Mouse (Mus musculus) embryo, embryonic 11 days (tissue): ENCODE data around the gene Stra6.

Source experiments
- DNase-seq: peaks from one replicate; pipeline ENCODE4 v3.0.0-alpha.2; 2015

Gene Stra6

DNA sequence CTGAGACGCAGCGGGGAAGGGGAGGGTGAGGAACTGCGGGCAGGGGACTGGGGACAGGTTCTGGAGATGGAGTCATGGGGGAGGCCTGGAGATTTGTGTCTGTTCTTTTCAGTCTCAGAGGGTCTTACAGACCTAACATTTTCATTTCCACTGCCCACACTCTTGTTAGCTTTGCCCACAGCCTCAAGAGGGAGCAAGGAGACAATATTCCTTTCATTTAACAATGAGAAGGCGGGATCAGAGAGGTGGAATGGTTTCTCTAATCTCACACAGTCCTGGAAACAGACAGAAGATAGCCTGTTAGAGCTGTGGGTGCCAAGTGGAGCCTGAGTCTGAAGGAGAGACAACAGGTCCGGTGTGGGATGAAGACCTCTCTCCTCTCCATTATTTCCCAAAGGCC, 11.7 kb upstream of the Stra6 start:
- peak; percentile 46 for DNase-seq

DNA sequence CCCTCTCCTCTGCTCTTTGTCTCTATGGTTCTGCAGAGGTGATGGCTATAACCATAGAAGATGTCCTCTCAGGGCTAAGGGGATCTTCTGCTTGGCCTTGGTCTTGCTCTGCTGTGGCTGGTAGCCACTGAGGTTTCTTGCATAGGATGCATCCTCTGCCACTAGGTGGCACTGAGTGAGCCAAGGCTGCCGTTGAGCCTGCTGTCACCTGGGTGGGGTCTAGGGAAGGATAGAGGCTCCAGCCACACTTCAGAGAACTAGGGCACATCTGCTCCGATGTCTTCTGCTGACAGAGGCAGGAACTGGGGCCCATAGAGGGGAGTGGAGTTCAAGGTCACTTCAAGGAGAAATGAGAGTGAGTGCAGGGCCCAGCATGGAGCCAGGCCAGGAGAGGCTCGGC, 10.5 kb upstream of the Stra6 start:
- peak; percentile 87 for DNase-seq

DNA sequence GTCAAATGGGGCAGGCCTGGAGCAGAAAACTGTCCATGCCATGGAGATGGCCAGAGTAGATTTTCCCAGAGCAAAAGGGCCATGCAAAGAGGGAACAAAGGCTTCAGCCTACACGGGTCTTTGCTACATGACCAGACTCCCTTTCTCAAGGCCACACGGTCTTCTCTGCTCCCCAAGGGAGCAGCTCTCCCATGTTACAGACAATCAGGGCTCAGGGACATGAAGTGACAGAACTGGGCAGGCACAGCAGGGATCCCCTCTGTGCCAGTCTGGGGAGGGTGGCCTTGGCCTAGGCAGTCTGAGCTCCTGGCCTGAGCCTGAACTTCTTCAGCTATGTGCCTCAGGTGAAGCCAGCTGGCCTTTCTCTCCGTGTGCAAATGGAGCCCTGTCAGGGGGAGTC, 10.0 kb upstream of the Stra6 start:
- no peak for DNase-seq

DNA sequence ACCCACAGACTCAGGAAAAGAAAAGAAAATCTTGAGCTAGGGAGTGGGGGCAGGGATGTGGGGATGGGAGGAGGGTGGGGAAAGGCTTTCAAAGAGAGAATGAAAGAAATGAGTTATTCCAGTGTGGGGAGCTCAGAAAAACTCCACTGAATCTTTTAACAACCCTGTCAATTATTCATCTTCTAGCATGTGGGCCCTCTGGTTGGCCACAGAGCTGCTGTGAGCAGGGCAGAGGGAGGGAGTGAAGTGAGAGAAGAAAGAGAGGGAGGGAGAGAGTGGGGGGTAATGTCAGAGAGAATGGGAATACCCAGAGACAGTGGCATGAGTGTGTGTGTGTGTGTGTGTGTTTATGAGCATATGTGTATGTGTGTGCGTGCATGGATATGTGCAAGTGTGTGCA, 9.6 kb upstream of the Stra6 start:
- no peak for DNase-seq

DNA sequence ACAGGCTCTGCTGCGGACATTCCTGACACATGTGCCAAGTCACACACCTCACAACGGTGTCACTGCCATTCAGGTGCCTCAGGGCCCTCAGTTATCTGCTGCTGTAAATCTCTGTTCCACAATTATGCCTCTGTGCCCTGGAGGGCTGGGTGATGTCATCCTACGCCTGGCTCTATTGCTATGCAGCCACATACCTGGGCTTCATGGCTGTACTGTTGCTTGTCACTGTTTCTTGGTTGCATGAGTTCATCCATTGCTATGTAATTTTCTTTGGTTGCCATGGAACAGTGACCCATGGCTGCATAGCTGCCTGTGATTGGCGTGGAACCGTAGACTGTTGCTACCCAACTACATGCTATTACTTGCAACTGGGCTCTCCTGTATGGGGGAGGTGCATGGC, 7.9 kb upstream of the Stra6 start:
- no peak for DNase-seq

DNA sequence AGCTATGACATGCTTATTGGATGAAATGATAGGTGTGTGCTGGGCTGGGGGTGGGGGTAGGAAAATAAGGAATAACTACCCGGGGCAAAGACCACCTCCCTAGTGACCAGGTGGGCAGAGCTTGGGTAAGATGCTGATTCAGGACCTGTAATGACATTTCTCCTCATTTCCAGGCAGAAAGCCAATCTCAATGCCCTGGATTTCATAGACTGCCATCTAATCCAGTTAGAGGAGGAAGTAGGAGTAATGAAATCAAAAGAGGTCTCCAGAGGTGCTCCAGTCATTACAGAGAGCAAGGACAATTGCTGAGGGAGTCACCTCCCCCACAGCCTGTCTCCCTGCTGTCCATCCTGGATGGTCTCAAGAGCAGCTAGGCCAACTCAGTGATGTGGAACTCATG, 3.7 kb upstream of the Stra6 start:
- DNase-seq, result no peak

DNA sequence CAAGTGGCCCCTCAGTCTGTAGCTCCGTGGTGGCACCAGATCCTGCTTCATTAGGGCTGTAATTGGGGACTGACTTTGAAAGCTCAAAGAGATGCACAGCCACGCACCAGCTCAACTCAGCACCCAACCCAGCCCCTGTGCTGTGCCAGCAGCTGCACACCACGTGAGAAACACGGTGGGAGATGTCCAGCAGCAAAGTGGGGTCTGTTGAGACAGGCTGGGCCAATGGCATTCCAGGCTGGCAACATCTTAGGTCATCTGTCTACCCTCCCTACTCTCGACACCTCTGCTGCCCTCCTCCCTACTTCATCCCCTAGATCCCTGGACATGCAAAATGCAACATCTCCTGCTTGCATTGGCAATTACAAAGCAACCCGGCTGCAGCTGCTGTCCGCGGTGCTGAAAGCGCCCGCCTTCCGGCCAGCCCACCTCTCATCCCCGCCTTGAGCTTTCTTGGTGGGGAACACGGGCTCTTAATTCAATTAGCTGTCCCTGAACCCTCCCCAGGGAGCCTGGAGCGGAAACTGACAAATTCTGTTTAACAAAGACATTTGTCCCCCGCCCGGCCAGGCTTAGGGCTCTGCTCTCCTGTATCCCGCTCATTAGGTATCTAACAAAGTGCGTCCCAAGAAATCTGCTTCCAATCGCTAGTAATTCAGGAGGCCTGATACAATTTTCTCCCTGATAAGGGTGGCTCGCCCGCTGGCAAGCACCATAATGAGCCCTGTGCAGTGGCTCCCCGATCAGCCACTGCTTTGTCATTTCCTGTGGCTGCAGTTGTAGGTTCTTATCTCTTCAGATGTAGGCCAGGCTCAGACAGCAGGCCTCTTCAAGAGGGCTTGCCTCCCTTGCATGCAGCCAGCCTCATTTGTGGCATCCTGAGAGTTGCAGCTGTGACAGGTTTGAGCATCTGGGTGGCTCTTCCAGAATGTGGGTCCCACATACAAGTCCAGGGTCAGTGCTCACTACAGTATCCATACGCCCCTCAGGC, 2.6 kb upstream of the Stra6 start:
- DNase-seq, result peak; percentile 86

DNA sequence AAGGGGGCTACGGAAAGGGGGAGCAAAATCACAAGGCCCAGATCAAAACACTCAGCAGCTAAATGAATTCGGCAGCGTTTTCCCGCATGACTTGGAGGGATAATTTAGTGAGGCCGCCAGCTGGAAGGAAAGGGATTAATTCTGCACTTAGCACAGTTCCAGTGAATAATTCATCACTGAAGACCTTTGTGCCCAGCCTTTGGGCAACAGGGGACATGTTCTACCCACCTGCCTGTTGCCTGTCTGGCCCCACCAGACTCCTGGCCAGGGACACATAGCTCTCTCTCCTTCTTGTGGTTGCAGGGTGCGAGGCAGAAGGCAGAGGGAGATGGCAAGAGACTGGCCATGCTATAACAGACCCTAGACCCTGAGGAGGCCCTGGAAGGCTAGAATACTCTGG, 1.9 kb downstream of the Stra6 start:
- DNase-seq, result no peak

DNA sequence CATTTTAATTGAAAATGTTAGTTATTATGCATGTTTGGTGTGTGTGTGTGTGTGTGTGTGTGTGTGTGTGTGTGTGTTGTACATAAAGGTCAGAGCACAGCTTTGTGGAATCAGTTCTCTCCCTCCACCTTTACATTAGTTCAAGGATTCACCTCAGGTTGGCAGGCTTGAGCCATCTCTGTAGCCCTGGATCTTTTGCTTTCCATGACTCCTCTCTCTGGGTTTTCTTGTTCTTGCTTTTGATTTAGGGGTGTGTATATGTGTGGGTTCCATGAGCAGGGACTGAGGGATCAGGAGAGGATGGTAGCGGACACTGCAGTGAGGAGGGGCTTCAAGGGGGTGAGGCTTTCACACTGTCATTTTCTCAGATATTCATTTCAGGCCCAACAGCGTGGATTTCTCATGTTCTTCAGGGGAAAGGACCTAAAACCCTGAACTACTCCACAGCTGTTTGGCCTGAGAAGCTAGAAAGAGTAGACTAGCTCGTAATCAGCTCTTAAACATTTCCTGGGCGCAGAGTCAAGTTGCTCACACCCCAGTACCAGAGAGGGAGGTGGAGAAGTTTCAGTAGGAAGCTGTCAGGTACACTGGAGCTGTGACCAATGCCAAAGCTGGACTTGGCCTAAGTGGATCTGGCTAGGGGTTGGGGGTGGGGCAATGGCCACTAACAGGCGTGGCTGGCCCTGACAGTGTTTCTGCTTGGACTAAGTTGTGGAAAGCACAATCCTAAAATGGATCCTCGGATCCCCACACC, 2.6 kb downstream of the Stra6 start:
- DNase-seq, result no peak

DNA sequence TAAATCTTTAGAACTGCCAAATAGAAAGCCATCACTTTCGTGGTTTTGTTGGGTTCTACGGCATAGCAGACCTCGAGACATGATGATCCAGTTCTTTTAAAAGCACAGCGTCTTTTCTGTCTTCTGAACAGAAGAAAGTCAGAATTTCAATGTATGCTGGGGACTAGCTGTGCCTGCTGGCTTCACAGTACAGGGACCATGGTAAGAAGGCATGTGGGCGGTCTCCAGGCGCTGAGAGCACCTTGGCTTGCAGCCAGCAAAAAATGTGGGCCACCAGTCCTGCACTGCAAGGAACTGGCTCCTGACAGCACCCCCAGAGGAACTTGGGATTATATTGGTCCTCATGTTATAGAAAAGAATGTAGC, 3.1 kb downstream of the Stra6 start:
- DNase-seq, result no peak

DNA sequence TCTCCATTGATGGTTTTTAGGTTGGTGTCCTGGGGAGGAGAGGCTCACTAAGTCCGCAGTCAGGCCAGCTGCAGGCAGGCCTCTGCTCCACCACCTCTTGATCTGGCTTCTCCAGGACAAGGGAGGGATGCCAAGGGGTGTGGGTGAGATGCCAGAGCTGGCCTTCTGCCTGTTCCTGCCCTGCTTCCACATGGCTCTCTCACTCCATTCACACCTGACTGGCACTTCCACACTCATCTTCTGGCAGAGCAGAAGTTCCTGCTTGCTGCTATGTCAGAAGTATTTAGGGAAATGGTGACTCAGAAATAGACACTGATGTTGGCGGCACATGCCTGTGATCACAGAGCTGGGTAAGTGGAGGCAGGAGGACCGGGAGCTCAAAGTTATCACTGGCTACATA, 4.0 kb downstream of the Stra6 start:
- DNase-seq, result no peak

DNA sequence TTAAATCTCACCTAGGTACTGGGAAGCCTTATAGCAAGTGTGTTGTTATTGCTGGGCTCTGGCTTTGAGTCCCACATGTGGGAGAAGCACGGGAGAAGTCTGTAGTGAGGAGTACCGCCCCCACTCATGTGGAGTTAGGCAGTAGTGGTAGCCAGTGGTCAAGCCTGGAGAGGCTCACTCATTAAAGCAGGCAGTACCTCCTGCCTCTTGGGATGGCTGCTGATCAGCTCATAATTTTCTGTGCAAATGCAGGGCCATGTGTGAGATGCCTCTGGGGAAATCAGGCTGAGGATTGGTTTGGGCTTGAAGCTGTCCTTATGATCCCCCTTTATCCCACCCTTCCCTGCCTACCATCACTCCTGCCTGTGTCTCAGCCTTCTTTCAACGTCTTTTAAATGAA, 11.0 kb downstream of the Stra6 start:
- DNase-seq, result no peak

DNA sequence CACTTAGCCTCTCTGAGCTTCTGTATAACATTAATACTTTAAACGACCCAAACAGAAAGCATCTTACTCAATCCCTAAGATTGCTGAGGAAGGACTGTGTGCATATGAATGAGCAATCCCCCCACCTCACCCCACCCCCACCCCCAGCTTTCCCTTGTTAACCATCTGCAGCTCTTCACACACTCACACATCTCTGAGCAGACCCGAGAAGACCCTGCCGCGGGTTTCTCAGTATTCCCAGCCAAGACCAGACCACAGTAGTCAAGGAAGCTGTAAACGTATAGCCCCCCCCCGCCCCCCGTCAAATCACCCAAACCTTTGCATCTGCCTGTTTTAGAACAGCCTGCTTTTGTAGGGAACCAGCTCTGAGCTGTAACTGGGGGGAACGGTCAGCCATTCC, 21.0 kb downstream of the Stra6 start:
- no peak for DNase-seq

DNA sequence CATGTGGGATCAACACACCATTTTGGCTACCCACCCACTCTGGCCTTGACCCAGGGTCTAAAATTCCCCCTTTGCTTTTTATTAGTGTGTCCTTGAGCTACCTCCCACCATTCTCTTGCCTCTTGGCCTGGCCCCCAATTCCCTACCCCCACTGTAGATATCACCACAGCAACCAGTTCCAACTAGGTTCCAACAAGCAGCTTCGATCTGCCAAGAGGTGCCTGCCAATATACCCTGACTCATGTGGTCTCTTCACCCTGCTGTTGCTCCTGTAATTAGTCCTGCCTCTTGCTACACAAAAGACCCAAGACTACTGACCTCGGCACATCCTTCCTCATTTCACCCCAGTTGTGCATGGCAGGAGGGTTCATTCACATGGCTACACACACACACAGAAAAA, 21.5 kb downstream of the Stra6 start:
- no peak for DNase-seq

DNA sequence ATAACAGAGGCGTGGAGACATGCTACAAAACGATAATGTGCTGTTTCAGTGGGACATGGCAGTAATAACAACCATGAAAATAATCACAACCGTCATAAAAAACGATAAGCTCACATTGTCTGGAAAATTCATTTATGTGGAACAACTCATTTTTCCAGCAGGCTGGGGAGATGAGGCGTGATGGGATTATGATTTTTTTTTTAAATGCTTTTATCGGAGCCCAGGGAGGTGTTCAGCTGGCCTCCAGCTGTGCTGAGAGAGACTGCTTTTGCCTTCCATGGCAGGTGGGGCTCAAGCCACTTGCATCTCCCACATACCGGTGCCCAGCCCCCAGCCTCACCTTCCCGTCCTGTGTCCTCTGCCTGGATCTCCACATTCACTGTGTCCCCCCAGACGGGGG, 22.6 kb downstream of the Stra6 start:
- DNase-seq, result no peak

DNA sequence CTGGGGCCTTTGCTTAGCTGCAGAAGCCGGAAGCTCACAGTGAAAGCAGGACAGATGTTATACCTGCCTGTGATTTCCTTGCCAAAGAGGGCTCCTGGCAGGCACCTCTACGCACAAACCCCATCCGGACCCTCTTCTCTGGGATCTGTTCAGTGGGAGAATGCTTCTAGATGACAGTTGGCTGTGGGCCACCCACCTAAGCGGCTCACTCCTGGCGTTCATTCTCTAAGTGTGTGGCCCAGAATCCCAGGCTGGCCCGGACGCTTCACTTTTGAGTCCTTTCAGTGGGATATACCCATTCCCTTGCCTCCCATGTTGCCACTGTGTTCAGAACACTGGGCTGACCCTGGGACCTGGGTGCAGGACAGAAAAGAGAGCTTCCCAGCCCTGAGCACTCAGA, 23.3 kb downstream of the Stra6 start:
- no peak for DNase-seq

DNA sequence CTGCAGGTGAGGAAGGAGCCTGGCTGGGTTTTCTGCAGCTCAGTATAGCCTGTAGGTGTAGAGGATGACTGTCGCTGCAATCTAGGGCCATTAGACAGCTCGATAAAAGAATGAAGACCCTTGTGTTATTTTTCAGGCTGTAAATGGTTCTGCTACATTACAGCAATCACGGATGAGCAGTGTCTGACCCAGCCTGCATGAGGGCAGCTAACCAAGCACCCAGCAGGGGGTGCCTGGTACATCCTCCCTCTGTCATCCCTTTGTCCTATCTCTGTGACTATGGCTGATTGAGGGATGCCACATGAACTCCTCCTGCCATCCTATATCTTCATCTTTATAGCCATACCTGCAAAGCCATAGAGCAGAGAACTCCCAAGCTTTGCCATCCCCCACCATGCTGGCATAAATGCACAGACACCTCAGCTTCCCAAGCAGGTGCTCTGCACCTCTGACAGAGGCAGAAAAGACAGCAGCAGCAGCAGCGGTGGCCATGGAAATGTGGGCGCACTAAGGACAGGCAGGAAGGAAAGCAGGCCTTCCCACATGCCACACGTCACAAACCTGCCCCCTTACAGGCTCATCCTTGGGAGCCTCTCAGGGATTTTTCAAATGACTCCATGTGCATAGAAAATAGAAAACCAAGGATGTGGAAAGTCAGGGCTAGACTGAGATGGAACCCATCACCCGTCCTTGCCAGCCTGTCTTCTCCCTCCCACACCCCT, 23.9 kb downstream of the Stra6 start:
- no peak for DNase-seq

DNA sequence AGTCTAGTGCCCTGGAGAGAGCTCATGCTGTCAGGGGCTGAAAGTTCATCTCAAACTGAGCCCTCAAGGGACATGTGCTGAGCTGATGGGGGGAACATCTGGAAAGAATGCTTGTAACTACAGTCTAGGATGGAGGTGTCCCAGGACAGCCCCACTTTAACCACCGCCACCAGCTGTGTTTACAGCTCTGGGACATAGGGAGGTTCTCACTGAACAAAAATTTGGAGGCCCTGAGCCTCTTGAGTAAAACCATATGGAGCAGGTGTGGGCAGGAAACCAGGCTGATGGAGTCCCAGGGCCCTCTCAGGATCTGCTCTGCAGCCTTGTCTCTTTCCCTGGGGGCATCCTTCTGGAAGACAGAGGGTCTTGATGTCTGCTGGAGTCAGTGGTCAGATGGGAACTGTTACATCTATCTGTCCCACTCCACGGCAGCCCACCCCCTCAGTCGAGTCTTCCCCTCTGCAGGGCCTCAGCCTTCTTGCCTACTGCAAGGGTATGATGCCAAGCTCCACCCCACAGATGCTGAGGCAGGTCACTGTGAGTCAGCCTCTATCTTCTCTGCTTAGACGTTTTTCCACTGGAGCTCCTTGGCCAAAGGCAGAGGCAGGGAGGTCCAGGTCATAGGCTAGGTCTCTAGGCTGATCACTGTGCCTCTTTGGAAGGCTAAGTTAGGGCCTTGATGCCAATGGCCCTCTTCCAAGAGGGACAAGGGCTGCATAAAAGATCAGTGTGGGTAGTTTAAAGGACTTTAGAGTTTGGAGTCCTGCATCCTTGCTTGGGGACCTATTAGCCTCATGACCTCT, 28.2 kb downstream of the Stra6 start:
- peak; percentile 49 for DNase-seq

DNA sequence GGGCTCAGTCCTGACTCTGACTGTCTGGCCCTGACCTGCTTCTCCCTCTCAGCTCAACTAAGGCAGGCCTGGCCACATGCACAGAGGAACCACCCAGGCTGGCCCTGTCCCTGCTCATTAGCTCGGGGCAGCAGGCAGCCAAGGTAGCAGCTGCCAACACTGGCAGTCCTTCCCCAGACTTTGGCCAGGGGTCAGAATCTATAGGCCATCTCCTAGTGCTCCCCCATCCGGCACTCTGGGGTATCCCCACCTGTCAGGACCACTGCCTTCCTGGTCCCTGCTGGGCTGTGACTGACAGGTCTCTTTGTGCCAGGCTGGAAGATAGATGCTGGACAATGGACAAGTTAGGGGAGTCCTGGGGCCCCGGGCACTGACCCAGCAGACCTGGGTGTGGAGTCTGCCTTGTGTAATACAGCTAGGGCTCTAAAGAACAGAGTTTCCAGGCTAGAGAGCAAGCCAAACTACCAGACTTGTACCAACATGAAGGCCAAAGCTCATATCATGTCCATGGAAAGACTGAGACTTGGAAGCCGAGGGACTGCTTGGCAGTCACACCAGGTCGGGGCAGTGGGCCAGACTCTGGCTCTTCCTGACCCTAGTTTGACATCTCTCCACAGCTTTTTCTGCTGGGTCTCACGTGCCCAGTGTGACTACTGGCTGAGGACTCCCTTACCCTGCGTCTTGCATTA, 29.1 kb downstream of the Stra6 start:
- DNase-seq, result no peak

DNA sequence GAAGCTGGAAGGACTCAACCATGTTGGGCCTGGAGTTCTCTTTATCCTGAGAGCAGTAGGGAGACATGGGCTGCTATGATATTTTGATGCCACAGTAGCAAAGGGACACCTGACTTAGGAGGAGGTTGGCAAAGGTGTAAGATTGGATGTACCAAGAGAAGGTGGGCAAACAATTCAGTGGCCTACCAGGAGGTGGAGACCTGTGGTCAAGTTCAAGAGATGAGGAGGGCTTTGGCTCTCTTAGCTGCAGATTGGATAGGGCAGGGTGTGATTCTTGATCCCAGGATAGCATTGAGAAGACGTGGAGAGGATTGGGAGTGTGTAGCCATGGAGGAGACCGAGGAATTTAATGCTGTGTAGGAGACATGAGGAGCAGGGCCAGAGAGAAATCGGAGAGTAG, 30.2 kb downstream of the Stra6 start:
- no peak for DNase-seq

DNA sequence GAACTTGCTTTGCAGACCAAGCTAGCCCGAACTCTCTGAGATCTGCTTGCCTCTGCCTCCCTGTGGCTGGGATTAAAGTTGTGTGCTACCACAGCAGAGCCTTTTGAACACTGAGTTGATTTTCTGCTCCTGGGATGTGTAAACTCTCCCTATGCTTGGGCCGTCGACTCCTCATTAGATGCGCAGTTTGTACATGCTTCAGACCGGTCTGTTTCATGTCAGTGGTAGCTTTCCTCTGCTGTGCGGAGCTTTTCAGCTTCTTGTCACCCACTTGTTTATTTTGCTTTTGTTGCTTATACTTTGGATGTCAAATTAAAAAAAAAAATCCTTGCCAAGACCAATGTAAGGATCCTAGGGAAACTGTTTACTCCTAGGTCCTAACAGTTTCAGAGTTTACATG, 32.4 kb downstream of the Stra6 start:
- DNase-seq, result no peak

DNA sequence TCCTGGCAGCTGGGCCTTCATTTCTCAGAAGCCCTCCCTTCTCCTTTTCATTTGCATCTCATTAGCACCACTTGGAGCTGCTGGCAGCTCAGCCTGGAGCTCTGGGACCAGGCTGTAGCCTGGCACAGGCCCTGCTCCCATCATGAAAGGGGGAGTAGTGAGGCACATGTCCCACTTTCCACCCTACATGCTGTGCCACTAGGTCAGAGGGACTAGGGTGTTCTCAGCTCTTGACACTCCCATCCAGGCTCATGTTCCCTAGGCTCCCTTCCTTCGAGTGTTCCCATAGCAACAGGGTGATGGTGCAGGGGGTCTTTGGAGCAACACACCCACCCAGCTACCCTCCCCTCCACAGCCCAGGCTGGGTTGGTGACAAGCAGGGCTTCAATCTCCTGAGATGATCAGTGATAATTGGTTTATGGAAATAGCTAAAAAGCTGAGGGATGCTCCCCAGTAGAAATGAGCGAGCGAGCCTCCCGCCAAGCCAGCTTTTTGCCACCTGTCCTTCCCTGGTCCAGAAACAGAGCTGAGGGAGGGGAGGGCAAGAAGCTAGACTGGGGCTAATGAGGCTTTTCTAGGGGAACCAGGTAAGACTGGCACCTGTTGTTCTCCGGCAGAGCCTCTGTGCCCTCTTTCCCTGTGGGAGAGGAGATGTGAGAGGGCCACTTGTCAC, 33.2 kb downstream of the Stra6 start:
- DNase-seq, result no peak
